In the genomic region with DNA sequence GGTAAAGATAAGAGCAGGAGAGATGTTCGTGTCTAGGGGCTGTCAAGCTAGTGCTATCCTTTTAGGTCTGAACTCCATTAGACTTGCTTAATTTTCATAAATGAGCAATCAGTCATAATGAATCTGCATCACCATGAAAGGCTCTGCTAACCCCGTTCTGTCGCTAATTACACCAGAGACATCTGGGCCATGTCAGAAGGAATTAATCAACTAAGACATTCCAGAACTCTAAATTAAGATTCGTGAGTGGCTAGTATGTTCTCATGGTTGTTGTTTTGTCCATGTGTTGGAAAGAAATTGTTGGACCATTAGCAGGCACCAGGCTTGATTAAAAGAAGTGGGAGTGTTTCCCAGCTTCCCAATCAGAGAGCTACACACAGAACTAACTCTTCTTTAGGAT, we compare ENCODE assay signal across 25 mouse cellular contexts.
DNase-seq lines count a peak whose midpoint lies in the region; ATAC-seq lines count a peak whose summit lies in the region.
"Had no signal": no experiment of that assay in that cellular context is flagged by ENCODE, and none has a peak within 500 bp of the region (broad histone marks: within the 10 kb centered on the region; RNA-seq: fewer than 3 reads in every experiment).

No protein-coding gene starts in this region.

- H3K4me2 ChIP-seq in hindbrain, embryonic 16.5 days (ENCODE audit: low read length), result no peak overlapping the region
- H3K4me2 ChIP-seq in hindbrain, embryonic 13.5 days, result no peak overlapping the region
- H3K4me2 ChIP-seq: embryonic facial prominence, embryonic 13.5 days; liver, embryonic 13.5 days; lung, embryonic 14.5 days; midbrain, embryonic 13.5 days; neural tube, embryonic 13.5 days had no signal

- H3K36me3 ChIP-seq in hindbrain, embryonic 16.5 days (ENCODE audit: control insufficient read depth, insufficient read depth, low read length), result no peaks in the 10 kb centered on the region
- no peaks in the 10 kb centered on the region for H3K36me3 ChIP-seq in hindbrain, embryonic 13.5 days
- H3K36me3 ChIP-seq: embryonic facial prominence, embryonic 13.5 days; heart, embryonic 10.5 days; liver, embryonic 13.5 days; midbrain, embryonic 13.5 days had no signal

- H3K27ac ChIP-seq in hindbrain, embryonic 16.5 days (ENCODE audit: low read depth, low read length), result no peak overlapping the region
- H3K27ac ChIP-seq in hindbrain, embryonic 13.5 days, result no peak overlapping the region
- H3K27ac ChIP-seq: embryonic facial prominence, embryonic 13.5 days; heart, embryonic 10.5 days; liver, embryonic 13.5 days; midbrain, embryonic 13.5 days; neural tube, embryonic 13.5 days; stomach, postnatal 0 days had no signal

- no peaks in the 10 kb centered on the region for H3K27me3 ChIP-seq in hindbrain, embryonic 16.5 days (replicated peaks; ENCODE audit: control insufficient read depth, insufficient read depth, low read length)
- H3K27me3 ChIP-seq in hindbrain, embryonic 13.5 days, result no peaks in the 10 kb centered on the region
- H3K27me3 ChIP-seq: embryonic facial prominence, embryonic 13.5 days; liver, embryonic 13.5 days; midbrain, embryonic 13.5 days; neural tube, embryonic 13.5 days had no signal

- 50% methylated on average over 4 of the region's 4 CpGs for whole genome bisulfite sequencing in hindbrain, embryonic 16.5 days
- WGBS in hindbrain, embryonic 13.5 days, result 53% methylated on average over 4 of the region's 4 CpGs

- H3K4me3 ChIP-seq in hindbrain, embryonic 16.5 days (ENCODE audit: low read length), result no peak overlapping the region
- no peak overlapping the region for H3K4me3 ChIP-seq in hindbrain, embryonic 13.5 days
- H3K4me3 ChIP-seq: embryonic facial prominence, embryonic 13.5 days; heart, embryonic 10.5 days; liver, embryonic 13.5 days; midbrain, embryonic 13.5 days; myocyte; neural tube, embryonic 13.5 days had no signal

- no peak overlapping the region for H3K9ac ChIP-seq in hindbrain, embryonic 16.5 days (ENCODE audit: low read depth, low read length)
- no peak overlapping the region for H3K9ac ChIP-seq in hindbrain, embryonic 13.5 days
- H3K9ac ChIP-seq: embryonic facial prominence, embryonic 13.5 days; liver, embryonic 13.5 days; lung, embryonic 14.5 days; midbrain, embryonic 13.5 days; neural tube, embryonic 13.5 days had no signal

- ATAC-seq in hindbrain, embryonic 16.5 days, result peak; percentile 65; the same call in 1 of the 2 replicates
- no peak for ATAC-seq in hindbrain, embryonic 13.5 days (ENCODE audit: low FRiP score)
- ATAC-seq: inflammation-experienced regulatory T-cells, adult 6 months; midbrain, embryonic 13.5 days had no signal

- no peaks in the 10 kb centered on the region for H3K4me1 ChIP-seq in hindbrain, embryonic 16.5 days (ENCODE audit: control insufficient read depth, insufficient read depth, low read depth, low read length)
- peaks cover 7% of the 10 kb centered on the region; the same call in 1 of the 2 replicates for H3K4me1 ChIP-seq in hindbrain, embryonic 13.5 days (replicated peaks)
- H3K4me1 ChIP-seq: embryonic facial prominence, embryonic 13.5 days; heart, embryonic 10.5 days; liver, embryonic 13.5 days; midbrain, embryonic 13.5 days had no signal

- H3K9me3 ChIP-seq in hindbrain, embryonic 16.5 days (ENCODE audit: control insufficient read depth, low read length), result no peaks in the 10 kb centered on the region
- no peaks in the 10 kb centered on the region for H3K9me3 ChIP-seq in hindbrain, embryonic 13.5 days
- H3K9me3 ChIP-seq: embryonic facial prominence, embryonic 13.5 days; heart, embryonic 10.5 days; liver, embryonic 13.5 days; midbrain, embryonic 13.5 days; neural tube, embryonic 13.5 days had no signal

- DNase-seq in lung, postnatal 25 days (ENCODE audit: low spot score), result peak; percentile 7
- DNase-seq in lung, postnatal 14 days, result no peak
- DNase-seq in lung, postnatal 36 days, result peak; percentile 22
- no peak for DNase-seq in right cerebral cortex, postnatal 36 days (ENCODE audit: low spot score in 2 of 2)
- no peak for DNase-seq in left cerebral cortex, adult 11 months (ENCODE audit: low spot score)
- DNase-seq: adrenal gland, postnatal 10 days; cerebellum, adult 2 months; cerebellum, postnatal 25 days; heart, postnatal 4 days; kidney, adult 18-20 months; kidney, postnatal 10 days; layer of hippocampus, postnatal 36 days; liver, embryonic 13.5 days; lung, embryonic 14.5 days; thymus, adult 2 months; thymus, postnatal 4 days had no signal

Comparison
In these comparisons a context has a peak if more than half of its experiments do, and no peak if none do; other contexts are left out.
1. DNase-seq: peak in lung, postnatal 25 days (single experiment) and lung, postnatal 36 days (single experiment); none in lung, postnatal 14 days (single experiment), right cerebral cortex, postnatal 36 days (0 of 2) and left cerebral cortex, adult 11 months (single experiment).